Mouse (Mus musculus) E14TG2a.4 (cell line): Measurements from ENCODE around the gene Zfp36l2.
A peak's percentile ranks its signal among the peaks of the same experiment; 100 is the strongest.

ENCODE experiments used
- H3K27me3 ChIP-seq: 2 replicates; pipeline ENCODE4 v1.6.1; 2014; ENCODE audit warnings: low read length, control low read depth; ENCODE audit not compliant: insufficient read depth
- H3K36me3 ChIP-seq: 2 replicates; pipeline ENCODE4 v1.6.1; 2014; ENCODE audit warnings: low read length, control low read depth; ENCODE audit not compliant: insufficient read depth
- H3K4me1 ChIP-seq: replicated peaks from 2 replicates; pipeline ENCODE4 v1.6.1; 2014; ENCODE audit warnings: low read depth, low read length, control low read depth
- H3K4me3 ChIP-seq: replicated peaks from 2 replicates; pipeline ENCODE4 v1.5.1; 2014; ENCODE audit warnings: mild to moderate bottlenecking, low read length
- H3K9me3 ChIP-seq: 2 replicates; pipeline ENCODE4 v1.6.1; 2014; ENCODE audit warnings: low read length, control low read depth
- CTCF ChIP-seq: conservative IDR thresholded peaks from 2 replicates; pipeline ENCODE4 v1.5.1; 2014; ENCODE audit warnings: low read length
- NANOG ChIP-seq: IDR thresholded peaks from 2 replicates; pipeline ENCODE4 v1.6.1; 2014; ENCODE audit warnings: borderline replicate concordance, low read length, mixed read lengths
- POU5F1 ChIP-seq: IDR thresholded peaks from 2 replicates; pipeline ENCODE4 v1.6.1; 2014; ENCODE audit warnings: low read length, borderline replicate concordance

Gene Zfp36l2

GRCm38 (mm10) chr17:84158891-84159290 is 28.9 kb downstream of the Zfp36l2 start:
- TF ChIP-seq CTCF (no peak), NANOG (no peak), POU5F1 (no peak)
- no peaks in the 10 kb centered on the region for H3K9me3 ChIP-seq
- no peak overlapping the region for H3K4me3 ChIP-seq
- H3K36me3 ChIP-seq: no peaks in the 10 kb centered on the region
- peaks cover 58% of the 10 kb centered on the region for H3K4me1 ChIP-seq
- H3K27me3 ChIP-seq: peaks cover 60% of the 10 kb centered on the region

GRCm38 (mm10) chr17:84158461-84158795 is 29.3 kb downstream of the Zfp36l2 start:
- Histone ChIP-seq H3K36me3 (no peaks in the 10 kb centered on the region), H3K4me1 (peaks cover 58% of the 10 kb centered on the region), H3K27me3 (peaks cover 64% of the 10 kb centered on the region), H3K9me3 (no peaks in the 10 kb centered on the region), H3K4me3 (no peak overlapping the region)
- no peak for TF ChIP-seq CTCF
- TF ChIP-seq NANOG: no peak

GRCm38 (mm10) chr17:84157743-84158460 is 29.8 kb downstream of the Zfp36l2 start:
- Histone ChIP-seq H3K4me3 (no peak overlapping the region), H3K4me1 (peaks cover 59% of the 10 kb centered on the region), H3K9me3 (no peaks in the 10 kb centered on the region), H3K36me3 (no peaks in the 10 kb centered on the region), H3K27me3 (peaks cover 68% of the 10 kb centered on the region)
- TF ChIP-seq CTCF: no peak
- no peak for TF ChIP-seq NANOG
- TF ChIP-seq POU5F1: no peak

- peaks cover 76% of the 10 kb centered on the region for H3K27me3 ChIP-seq
- H3K4me1 ChIP-seq: peaks cover 68% of the 10 kb centered on the region
These were observed 30.7 kb downstream of the Zfp36l2 start for GRCm38 (mm10) chr17:84156748-84157742.

GRCm38 (mm10) chr17:84156227-84156573 is 31.5 kb downstream of the Zfp36l2 start:
- TF ChIP-seq CTCF: no peak
- no peak for TF ChIP-seq NANOG
- TF ChIP-seq POU5F1: no peak
- H3K36me3 ChIP-seq: no peaks in the 10 kb centered on the region
- 0 out of 2 replicates have a peak overlapping the region, but pooled peaks have one; percentile 7 for H3K4me3 ChIP-seq
- H3K4me1 ChIP-seq: peaks cover 68% of the 10 kb centered on the region
- H3K9me3 ChIP-seq: no peaks in the 10 kb centered on the region
- H3K27me3 ChIP-seq: peaks cover 85% of the 10 kb centered on the region

More at GRCm38 (mm10) chr17:84156748-84157742, 30.7 kb downstream of the Zfp36l2 start:
- Histone ChIP-seq H3K9me3 (no peaks in the 10 kb centered on the region), H3K36me3 (no peaks in the 10 kb centered on the region), H3K4me3 (no peak overlapping the region)
- TF ChIP-seq CTCF (no peak), POU5F1 (no peak), NANOG (no peak)

GRCm38 (mm10) chr17:84155516-84156226 is 32.1 kb downstream of the Zfp36l2 start:
- TF ChIP-seq POU5F1 (no peak), CTCF (no peak), NANOG (no peak)

GRCm38 (mm10) chr17:84155029-84155338 is 32.8 kb downstream of the Zfp36l2 start:
- TF ChIP-seq POU5F1 (no peak), NANOG (no peak), CTCF (no peak)
- peaks cover 88% of the 10 kb centered on the region for H3K27me3 ChIP-seq
- no peak overlapping the region for H3K4me3 ChIP-seq
- H3K4me1 ChIP-seq: peaks cover 61% of the 10 kb centered on the region
- H3K36me3 ChIP-seq: no peaks in the 10 kb centered on the region
- H3K9me3 ChIP-seq: no peaks in the 10 kb centered on the region

More at GRCm38 (mm10) chr17:84155516-84156226, 32.1 kb downstream of the Zfp36l2 start:
- H3K27me3 ChIP-seq: peaks cover 87% of the 10 kb centered on the region
- peaks cover 63% of the 10 kb centered on the region for H3K4me1 ChIP-seq
- no peaks in the 10 kb centered on the region for H3K36me3 ChIP-seq
- H3K4me3 ChIP-seq: 0 out of 2 replicates have a peak overlapping the region, but pooled peaks have one; percentile 7
- H3K9me3 ChIP-seq: no peaks in the 10 kb centered on the region
